1 mouse cellular context compared by ENCODE assay signal in the genomic region with DNA sequence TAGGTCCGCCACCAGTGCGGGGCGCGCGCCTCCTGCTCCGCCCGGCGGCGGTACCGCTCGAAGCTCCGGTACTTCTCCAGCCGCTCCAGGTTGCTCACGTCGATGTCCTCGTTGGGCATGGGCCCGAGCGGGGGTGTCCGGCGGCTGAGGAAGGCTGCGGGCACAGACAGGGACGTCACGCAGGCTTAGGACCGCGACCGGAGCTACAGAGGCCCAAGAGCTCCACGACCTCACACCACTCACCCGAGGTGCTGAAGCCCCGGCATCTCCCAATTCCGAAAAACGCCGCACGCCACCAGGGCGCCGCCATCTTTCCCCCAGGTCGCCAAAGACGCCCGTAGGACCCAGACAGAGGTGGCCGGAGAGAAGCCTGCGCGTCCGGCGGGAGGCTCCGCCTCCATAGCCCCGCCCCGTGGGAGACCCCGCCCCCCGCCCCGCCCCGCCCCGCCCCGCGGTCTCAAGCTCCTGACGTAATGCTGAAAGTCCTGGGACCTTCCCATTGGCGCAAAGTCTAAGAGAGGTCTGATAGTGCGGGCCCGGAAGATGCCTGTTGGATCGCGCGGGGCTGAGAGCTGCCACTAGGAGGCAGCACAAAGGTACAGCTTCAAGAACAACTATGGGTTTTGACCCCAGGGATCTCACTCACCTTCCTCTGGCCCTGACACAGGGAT.
TF ChIP-seq lines count a peak whose summit lies in the region.

A gene (minus strand): TSS at position 401 of the 671 bp plus-strand sequence.

TF ChIP-seq in CH12.LX, 34 proteins besides CTCF, POLR2A, EP300 and RAD21 (continued from another document):
- TF ChIP-seq TBP (conservative IDR thresholded peaks at IDR 0.05; ENCODE audit: low read depth, low read length) (peak; percentile 77; the same call in 1 of the 2 replicates), CHD1 (IDR thresholded peaks at IDR 0.05; ENCODE audit: low read depth, low read length) (0 out of 2 replicates have a peak, but pooled peaks have one; percentile 9), MYC (IDR thresholded peaks at IDR 0.05; ENCODE audit: low read depth, low read length) (peak; percentile 15; the same call in 1 of the 2 replicates), ELF1 (IDR thresholded peaks at IDR 0.05; ENCODE audit: low read depth, low read length) (peak; percentile 90), ETS1 (conservative IDR thresholded peaks at IDR 0.05; ENCODE audit: low read depth, low read length) (no peak), JUND (conservative IDR thresholded peaks at IDR 0.05; ENCODE audit: low read depth, low read length) (peak; percentile 38; the same call in 1 of the 2 replicates), SIN3A (IDR thresholded peaks at IDR 0.05; ENCODE audit: low read length) (peak; percentile 96), NELFE (IDR thresholded peaks at IDR 0.05; ENCODE audit: low read depth, low read length) (peak; percentile 87), MAZ (IDR thresholded peaks at IDR 0.05; ENCODE audit: low read depth, low read length) (0 out of 2 replicates have a peak, but pooled peaks have one; percentile 13), NRF1 (IDR thresholded peaks at IDR 0.05; ENCODE audit: low read depth, low read length) (peak; percentile 66), UBTF (IDR thresholded peaks at IDR 0.05; ENCODE audit: low read depth, low read length) (no peak; the same call in 1 of the 2 replicates), PAX5 (IDR thresholded peaks at IDR 0.05; ENCODE audit: low read length) (no peak), POLR2AphosphoS2 (IDR thresholded peaks at IDR 0.05; ENCODE audit: low read depth, low read length) (peak; percentile 54; the same call in 1 of the 2 replicates), MEF2A (IDR thresholded peaks at IDR 0.05; ENCODE audit: borderline replicate concordance, low read depth, low read length) (peak; percentile 72; the same call in 1 of the 2 replicates), MAX (IDR thresholded peaks at IDR 0.05; ENCODE audit: low read length) (peak; percentile 87), ZKSCAN1 (IDR thresholded peaks at IDR 0.05; ENCODE audit: borderline replicate concordance, low read depth, low read length) (no peak), E2F4 (IDR thresholded peaks at IDR 0.05; ENCODE audit: insufficient replicate concordance, low read depth, low read length) (peak; percentile 85; the same call in 1 of the 2 replicates), SMC3 (IDR thresholded peaks at IDR 0.05; ENCODE audit: low read depth, low read length) (peak; percentile 86), RCOR1 (conservative IDR thresholded peaks at IDR 0.05; ENCODE audit: low read depth, low read length) (no peak), HCFC1 (IDR thresholded peaks at IDR 0.05; ENCODE audit: low read depth, low read length) (peak; percentile 81), GABPA (IDR thresholded peaks at IDR 0.05; ENCODE audit: insufficient replicate concordance, low read depth, low read length) (no peak), JUN (IDR thresholded peaks at IDR 0.05; ENCODE audit: insufficient read depth, low read depth, low read length) (no peak), KAT2A (IDR thresholded peaks at IDR 0.05; ENCODE audit: insufficient replicate concordance, low read length) (peak; percentile 47; the same call in 1 of the 2 replicates), BHLHE40 (IDR thresholded peaks at IDR 0.05; ENCODE audit: low read depth, low read length) (0 out of 2 replicates have a peak, but pooled peaks have one; percentile 5), MXI1 (IDR thresholded peaks at IDR 0.05; ENCODE audit: low read depth, low read length) (peak; percentile 99), TCF12 (IDR thresholded peaks at IDR 0.05; ENCODE audit: low read depth, low read length) (peak; percentile 93)
